Mouse (Mus musculus): ENCODE measurements around the gene Nr2f2. TPM values are rescaled to one million over a fixed set of nuclear protein-coding genes. Genes with fewer than 3 reads are reported as not detected.

Nr2f2 gene
- total and polyA plus RNA-seq, 2 experiments from 2014 or later: 43.1 to 74.2 TPM

DNA sequence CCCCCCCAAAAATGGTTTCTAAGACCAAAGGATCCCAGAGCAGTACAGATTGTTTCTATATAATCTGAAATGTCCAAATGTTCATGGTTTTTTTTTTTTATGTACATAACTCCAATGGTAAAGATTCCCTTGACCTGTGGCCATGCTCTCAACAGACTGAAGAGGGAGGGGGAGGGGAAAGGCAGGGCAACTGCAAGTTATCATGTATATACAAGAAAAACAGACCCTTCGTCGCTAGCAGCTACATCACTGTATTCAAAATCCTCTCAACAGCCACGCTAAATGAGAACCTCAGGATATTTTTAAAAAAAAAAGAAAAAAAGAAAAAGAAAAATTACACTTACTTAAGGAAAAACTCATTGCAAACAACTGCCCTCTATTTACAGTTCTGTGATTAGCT, 13.9 kb downstream of the Nr2f2 start:
- TF ChIP-seq CTCF (IDR thresholded peaks at IDR 0.05; ENCODE audit: low read depth): no peak
- Histone ChIP-seq H3K9me3 (ENCODE audit: low read length) (no peaks in the 10 kb centered on the region), H3K4me1 (ENCODE audit: insufficient read depth, low read length) (no peaks in the 10 kb centered on the region; the same call in 1 of the 2 replicates), H3K27ac (peak overlapping the region; percentile 92; the same call in 1 of the 2 replicates), H3K9ac (replicated peaks; ENCODE audit: low read length) (peak overlapping the region; percentile 33; the same call in 1 of the 2 replicates), H3K27me3 (ENCODE audit: insufficient read depth, low read length) (peaks cover 16% of the 10 kb centered on the region; the same call in 1 of the 2 replicates), H3K36me3 (ENCODE audit: insufficient read depth, low read length) (no peaks in the 10 kb centered on the region), H3K4me2 (ENCODE audit: low read depth, low read length) (peak overlapping the region; percentile 68), H3K4me3 (ENCODE audit: low read length) (peak overlapping the region; percentile 64)
- 28% methylated on average over 3 of the region's 3 CpGs for WGBS
- ATAC-seq: no peak
- DNase-seq (ENCODE audit: low spot score): peak; percentile 36

DNA sequence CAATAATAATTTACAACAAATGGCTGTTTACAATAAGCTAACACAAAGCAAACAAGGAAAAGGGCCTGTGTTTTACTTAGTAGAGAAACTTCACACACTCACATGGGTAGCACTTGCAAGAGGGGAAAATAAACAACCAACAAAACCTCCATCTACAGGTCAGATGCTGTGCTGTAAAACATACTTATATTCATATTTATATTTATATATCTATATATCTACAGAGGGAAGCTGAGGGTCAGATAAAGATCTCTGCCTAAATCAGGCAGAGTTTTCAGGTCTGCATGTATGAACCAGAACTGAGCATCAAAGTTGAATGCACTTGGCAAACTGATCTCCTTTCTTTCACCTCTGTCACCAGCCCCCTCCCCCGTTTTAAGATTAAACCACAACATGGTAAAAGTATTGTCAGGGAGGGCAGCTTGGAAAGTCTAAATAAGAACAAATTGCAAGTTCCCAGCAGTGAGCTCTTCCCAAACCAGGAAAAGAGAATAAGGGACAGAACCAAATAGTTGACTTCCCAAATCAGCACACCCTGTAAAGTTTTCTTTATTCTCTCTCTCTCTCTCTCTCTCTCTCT, 14.5 kb downstream of the Nr2f2 start:
- no peak for TF ChIP-seq CTCF (IDR thresholded peaks at IDR 0.05; ENCODE audit: low read depth)
- Histone ChIP-seq H3K9me3 (ENCODE audit: low read length) (no peaks in the 10 kb centered on the region), H3K4me3 (ENCODE audit: low read length) (peak overlapping the region; percentile 64), H3K9ac (replicated peaks; ENCODE audit: low read length) (peak overlapping the region; percentile 68), H3K27me3 (ENCODE audit: insufficient read depth, low read length) (peaks cover 14% of the 10 kb centered on the region; the same call in 1 of the 2 replicates), H3K4me2 (ENCODE audit: low read depth, low read length) (peak overlapping the region; percentile 68), H3K4me1 (ENCODE audit: insufficient read depth, low read length) (no peaks in the 10 kb centered on the region; the same call in 1 of the 2 replicates), H3K36me3 (ENCODE audit: insufficient read depth, low read length) (no peaks in the 10 kb centered on the region), H3K27ac (peak overlapping the region; percentile 92)
- DNase-seq (ENCODE audit: low spot score) (peak; percentile 3), ATAC-seq (no peak)
- 7% methylated on average over 1 of the region's 1 CpGs for WGBS

DNA sequence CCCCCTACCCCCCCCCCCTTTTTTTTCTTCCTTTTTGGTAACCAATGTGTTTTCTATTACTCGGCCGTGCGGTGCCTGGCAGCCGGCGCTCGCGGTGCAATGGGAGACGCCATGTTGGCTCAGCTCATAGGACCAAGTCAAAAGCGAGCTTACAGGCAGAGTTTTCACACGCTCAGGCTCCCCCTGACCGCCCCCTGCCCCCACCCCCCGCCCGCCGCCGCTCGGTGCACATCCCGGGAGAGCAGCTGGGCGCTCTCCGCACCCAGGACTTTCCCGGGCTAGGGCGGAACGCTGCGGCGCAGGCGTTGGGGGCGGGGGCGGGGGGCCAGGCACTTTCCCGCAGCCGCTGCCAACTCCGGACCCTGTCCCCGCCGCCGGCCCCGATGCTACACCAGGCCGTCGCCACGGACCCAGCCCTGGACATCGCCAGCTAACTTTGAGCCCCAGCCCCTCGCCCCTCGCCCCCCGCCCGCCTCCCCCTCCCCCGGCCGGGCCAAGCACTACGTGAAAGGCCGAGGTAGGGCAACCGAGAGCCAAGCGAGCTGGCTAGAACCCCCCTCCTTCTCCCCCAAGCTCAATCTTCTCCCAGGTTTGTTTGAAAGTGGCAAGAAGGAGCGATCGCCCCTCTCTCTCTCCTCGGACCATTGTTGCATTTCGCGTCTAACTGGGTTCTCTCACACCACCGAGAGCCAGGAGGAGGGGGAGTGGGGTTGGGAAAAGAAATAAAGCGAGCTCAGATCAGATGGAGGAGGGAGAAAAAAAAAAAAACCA, 15.6 kb downstream of the Nr2f2 start:
- Histone ChIP-seq H3K9ac (replicated peaks; ENCODE audit: low read length) (peak overlapping the region; percentile 68), H3K27me3 (ENCODE audit: insufficient read depth, low read length) (peaks cover 8% of the 10 kb centered on the region; the same call in 1 of the 2 replicates), H3K4me3 (ENCODE audit: low read length) (peak overlapping the region; percentile 64), H3K9me3 (ENCODE audit: low read length) (no peaks in the 10 kb centered on the region), H3K4me1 (ENCODE audit: insufficient read depth, low read length) (no peaks in the 10 kb centered on the region; the same call in 1 of the 2 replicates), H3K4me2 (ENCODE audit: low read depth, low read length) (peak overlapping the region; percentile 68), H3K27ac (peak overlapping the region; percentile 92), H3K36me3 (ENCODE audit: insufficient read depth, low read length) (no peaks in the 10 kb centered on the region)
- TF ChIP-seq CTCF (IDR thresholded peaks at IDR 0.05; ENCODE audit: low read depth): no peak
- DNase-seq (ENCODE audit: low spot score): peak; percentile 82
- ATAC-seq: peak; percentile 83
- 4% methylated on average over 52 of the region's 55 CpGs for WGBS

DNA sequence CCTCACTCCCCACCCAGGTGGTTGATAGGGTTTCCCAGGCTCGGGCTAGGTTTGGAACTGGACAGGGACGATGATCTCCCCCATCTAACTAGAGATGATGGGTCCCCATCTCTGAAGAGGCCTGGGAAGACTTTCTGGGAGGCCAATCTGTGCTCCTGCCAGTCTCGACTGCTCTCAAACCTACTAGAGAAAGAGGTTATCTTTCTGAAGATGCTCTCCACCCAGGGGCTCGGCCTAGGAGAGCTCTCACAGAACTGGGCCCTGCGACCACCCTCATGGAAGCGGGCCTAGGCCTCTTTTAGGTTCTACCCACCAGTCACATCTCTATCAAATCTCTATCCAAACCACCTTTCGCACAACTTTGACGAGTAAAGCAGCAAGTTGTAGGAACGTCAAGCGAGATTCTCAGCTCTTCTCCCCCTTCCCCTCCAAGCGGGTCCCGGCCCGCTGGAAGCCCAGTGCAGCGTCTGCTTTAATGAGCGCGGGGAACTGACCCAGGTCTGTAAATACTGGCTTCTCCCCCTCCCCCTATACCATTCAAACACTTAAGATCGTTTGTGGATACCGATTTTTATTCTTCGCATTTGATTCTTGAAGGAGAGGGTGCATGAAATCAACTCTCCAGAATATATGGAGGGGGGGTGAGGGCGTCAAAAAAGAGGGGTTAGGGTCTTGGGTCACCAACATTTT, 16.4 kb downstream of the Nr2f2 start:
- Histone ChIP-seq H3K4me2 (ENCODE audit: low read depth, low read length) (peak overlapping the region; percentile 68), H3K27me3 (ENCODE audit: insufficient read depth, low read length) (0 out of 2 replicates have a peak, but pooled peaks cover 8% of the 10 kb centered on the region), H3K4me1 (ENCODE audit: insufficient read depth, low read length) (no peaks in the 10 kb centered on the region; the same call in 1 of the 2 replicates), H3K36me3 (ENCODE audit: insufficient read depth, low read length) (no peaks in the 10 kb centered on the region), H3K4me3 (ENCODE audit: low read length) (peak overlapping the region; percentile 64), H3K9ac (replicated peaks; ENCODE audit: low read length) (peak overlapping the region; percentile 68), H3K9me3 (ENCODE audit: low read length) (no peaks in the 10 kb centered on the region), H3K27ac (peak overlapping the region; percentile 92)
- 8% methylated on average over 20 of the region's 20 CpGs for WGBS
- ATAC-seq (no peak), DNase-seq (ENCODE audit: low spot score) (no peak)
- no peak for TF ChIP-seq CTCF (IDR thresholded peaks at IDR 0.05; ENCODE audit: low read depth)

DNA sequence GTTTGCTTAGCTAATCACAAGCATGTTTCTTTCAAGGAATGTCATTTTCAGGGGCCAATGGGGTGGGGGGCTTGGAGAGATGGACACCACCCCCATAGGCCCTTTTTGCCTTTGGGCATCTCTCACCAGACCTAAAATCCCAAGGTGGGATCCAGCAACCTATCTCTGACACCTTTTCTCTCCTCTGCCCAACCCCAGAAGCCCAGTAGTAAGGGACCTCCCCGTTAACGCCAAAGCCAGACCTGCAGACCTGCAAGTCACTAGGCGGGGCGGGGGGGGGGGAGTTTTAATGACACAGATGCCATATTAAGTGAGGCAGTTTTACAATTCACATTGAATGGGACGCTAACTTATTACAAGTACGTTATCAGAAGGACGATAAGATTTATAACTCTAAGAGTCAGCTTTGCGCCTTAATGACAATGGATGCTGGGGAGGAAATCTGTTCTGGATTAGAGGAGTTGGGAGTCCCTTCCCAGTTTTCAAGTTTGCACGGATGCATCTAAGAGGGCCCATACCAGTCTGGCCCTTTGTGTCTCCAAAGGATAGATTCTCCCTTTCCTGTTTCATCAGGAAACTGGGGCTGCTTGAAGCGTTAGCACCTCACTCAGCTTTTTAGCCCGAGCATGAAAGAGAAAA, 17.4 kb downstream of the Nr2f2 start:
- no peak for DNase-seq (ENCODE audit: low spot score)
- Histone ChIP-seq H3K4me2 (ENCODE audit: low read depth, low read length) (peak overlapping the region; percentile 68), H3K9me3 (ENCODE audit: low read length) (no peaks in the 10 kb centered on the region), H3K36me3 (ENCODE audit: insufficient read depth, low read length) (no peaks in the 10 kb centered on the region), H3K9ac (replicated peaks; ENCODE audit: low read length) (peak overlapping the region; percentile 68), H3K4me1 (ENCODE audit: insufficient read depth, low read length) (no peaks in the 10 kb centered on the region; the same call in 1 of the 2 replicates), H3K27me3 (ENCODE audit: insufficient read depth, low read length) (0 out of 2 replicates have a peak, but pooled peaks cover 10% of the 10 kb centered on the region), H3K4me3 (ENCODE audit: low read length) (peak overlapping the region; percentile 64), H3K27ac (peak overlapping the region; percentile 92)
- TF ChIP-seq CTCF (IDR thresholded peaks at IDR 0.05; ENCODE audit: low read depth): no peak
- ATAC-seq: no peak
- 24% methylated on average over 11 of the region's 11 CpGs for WGBS

All from hindbrain, postnatal 0 days (tissue).